Mouse (Mus musculus): ENCODE measurements around the gene Slc17a5. TPM values are rescaled to one million over a fixed set of nuclear protein-coding genes. Genes with fewer than 3 reads are reported as not detected.

Gene Slc17a5
- 8.0 TPM in 2 replicates for polyA plus RNA-seq (2012; rRNA removed)

DNA sequence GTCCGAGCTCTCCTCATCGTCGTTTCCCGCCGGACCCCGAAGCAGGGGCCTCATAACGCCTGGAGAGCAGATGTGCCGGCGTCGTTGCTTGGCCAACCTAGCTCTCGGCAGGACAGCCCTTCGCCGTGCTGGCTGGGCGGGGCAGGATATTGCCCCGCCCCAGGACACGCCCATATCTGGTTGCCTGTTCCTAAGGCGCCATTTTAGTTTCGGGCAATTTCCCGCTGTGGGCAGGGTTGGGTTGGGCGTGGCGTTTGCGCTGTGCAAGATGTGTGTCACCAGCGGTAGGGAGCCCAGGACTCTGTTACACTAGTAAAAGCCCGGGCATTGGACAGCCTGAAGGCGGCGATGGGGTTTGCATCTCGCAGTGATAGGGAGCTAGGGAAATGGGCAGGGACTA lies at the start of gene Slc17a5:
TSS of gene Slc17a5 (minus strand) at position 128 of the 400 bp plus-strand sequence.

DNA sequence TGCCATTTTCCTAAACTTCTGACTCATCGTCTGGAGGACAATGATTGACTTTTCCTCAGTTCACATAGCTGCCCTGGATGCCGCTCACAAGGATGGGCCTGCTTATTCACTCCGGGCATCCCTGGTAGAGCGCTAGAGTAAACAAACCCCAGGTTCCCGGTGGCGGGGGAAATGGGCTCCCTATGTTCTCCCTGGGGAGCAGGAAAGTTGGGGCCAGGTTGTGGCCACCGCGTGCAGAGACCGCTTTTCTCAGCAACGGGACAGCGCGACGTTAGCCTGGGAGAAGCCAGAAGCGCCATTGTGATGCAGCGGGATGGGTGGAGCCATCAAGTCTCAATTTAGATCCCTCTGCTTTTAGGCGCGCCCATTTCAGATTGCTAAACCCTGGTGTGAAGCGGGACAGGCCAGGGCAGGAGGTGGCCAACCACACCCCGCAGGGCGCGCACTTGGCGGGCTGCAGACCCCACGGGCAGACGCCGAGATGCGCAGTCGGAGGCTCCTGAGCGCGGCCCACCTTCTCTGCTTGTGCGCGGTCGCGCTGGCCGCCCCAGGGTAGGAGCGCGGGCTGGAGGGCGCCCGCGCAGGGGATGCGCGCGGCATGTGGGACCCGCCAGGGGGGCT lies 27.7 kb upstream of the Slc17a5 start, which contains the start of gene Cd109:
TSS of gene Cd109 (plus strand) at position 146 of the 621 bp plus-strand sequence.

GRCm38 (mm10) chr9:78488890-78489420 lies 98.9 kb downstream of the Slc17a5 start, which contains the start of gene Eef1a1:
Gene Eef1a1, minus strand, starts transcription at chr9:78489151.

Other genes with a start within 250 kb of the Slc17a5 start
- gene Gsta2, start 232.3 kb downstream of the Slc17a5 start, polyA plus RNA-seq (2012; rRNA removed): 2.2 and 2.6 TPM in 2 replicates
- gene Dppa5a, start 219.9 kb downstream of the Slc17a5 start, polyA plus RNA-seq (2012; rRNA removed): 3.1 and 4.8 TPM in 2 replicates
- gene Ooep, start 209.3 kb downstream of the Slc17a5 start, polyA plus RNA-seq (2012; rRNA removed): 6.8 and 7.6 TPM in 2 replicates
- gene Ddx43, start 192.3 kb downstream of the Slc17a5 start, polyA plus RNA-seq (2012; rRNA removed): 0.07 TPM in 1 of 2 replicates, not detected in the other
- gene Cgas, start 144.8 kb downstream of the Slc17a5 start, polyA plus RNA-seq (2012; rRNA removed): 0.77 and 1.4 TPM in 2 replicates
- gene Mto1, start 139.8 kb downstream of the Slc17a5 start, polyA plus RNA-seq (2012; rRNA removed): 18.1 and 27.4 TPM in 2 replicates
- 0.21 and 0.71 TPM in 2 replicates for gene Gm17324, start 139.3 kb downstream of the Slc17a5 start, polyA plus RNA-seq (2012; rRNA removed)
- gene Eef1a1, start 98.9 kb downstream of the Slc17a5 start, polyA plus RNA-seq (2012; rRNA removed): 2,344 and 3,976 TPM in 2 replicates
- gene Cd109, start 27.5 kb upstream of the Slc17a5 start, polyA plus RNA-seq (2012; rRNA removed): 0.87 and 2.8 TPM in 2 replicates